Mouse (Mus musculus) activated CD4-positive, CD25-positive, alpha-beta regulatory T cell (primary cell): ENCODE measurements around the gene Syndig1. TPM values are rescaled to one million over a fixed set of nuclear protein-coding genes. Genes with fewer than 3 reads are reported as not detected.

Source experiments
- polyA plus RNA-seq, 2 experiments: library from polyadenylated mRNA; unstranded; fragments of 100-300 nt; shearing (Covaris generic); gene quantifications; one replicate each; pipeline ENCODE4 v1.2.1; 2017

Syndig1 gene
- polyA plus RNA-seq: under 1 TPM in 1 of 2 experiments, not detected in 1; 0.47 TPM

DNA sequence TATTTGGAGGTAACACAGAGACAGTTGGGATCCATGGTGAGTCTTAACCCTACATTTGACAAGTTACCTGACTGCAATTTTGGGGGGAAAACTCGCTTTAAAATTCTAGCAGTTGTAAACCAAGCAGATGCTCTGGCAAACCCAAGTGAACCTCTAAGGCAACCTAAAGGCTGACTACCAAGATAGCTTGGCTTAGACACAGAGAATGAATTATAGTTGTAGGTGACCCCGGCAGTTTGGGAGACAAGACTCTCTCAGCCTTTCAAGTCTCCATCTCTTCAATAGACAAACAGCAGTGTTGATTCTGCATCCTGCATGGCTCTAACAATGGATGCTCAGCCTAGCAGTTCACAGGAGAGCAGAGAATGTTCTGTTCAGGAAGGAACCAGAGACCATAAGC is at the start of gene Syndig1:
Syndig1 (plus strand) TSS at position 301 of the 400 bp plus-strand sequence.

DNA sequence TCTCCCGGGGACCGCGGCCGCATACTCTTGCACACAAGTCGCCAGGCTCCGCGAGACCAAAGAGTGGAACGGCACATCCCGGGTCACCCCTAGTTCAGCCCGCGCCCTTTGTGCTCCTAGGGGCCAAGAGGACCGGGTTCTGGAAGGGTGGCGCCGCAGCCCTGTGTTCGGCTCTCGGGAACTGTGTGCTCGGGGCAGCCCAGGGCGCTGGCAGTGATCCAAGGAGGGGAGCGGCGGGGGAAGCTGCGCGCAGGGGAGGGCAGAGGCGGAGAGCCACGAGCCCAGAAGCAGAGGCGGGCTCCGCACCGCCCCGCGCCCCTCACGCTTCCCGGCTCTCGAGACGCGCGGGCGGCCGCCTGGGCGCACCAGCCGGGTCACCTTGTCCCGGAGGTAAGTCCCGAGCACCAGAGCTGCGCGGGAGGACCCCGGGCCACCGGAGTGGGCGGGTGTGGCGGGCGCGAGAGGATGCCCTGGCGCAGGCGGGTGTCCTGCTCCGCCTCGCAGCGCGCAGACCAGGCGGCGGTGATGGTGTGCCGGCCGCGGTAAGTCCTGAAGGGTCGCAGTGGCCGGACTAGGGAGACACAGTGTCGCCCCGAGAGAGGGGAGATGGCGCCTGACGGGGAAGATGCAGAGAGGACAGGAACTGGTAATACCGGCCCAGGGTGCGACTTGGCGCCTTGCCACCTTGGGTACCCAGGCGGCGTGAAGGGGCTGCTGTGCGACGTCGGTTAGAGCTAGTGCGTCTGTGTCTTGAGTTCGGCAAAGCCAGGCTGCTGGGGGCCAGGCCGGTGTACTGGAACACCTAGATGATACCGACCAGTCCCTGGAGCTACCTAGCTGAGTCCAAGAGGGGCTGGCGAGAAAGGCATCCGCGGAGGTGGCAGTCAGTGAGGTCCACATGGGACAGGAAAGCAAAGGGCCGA is 1.8 kb downstream of the Syndig1 start, which contains the start of gene C530025M09Rik:
C530025M09Rik (minus strand) TSS at position 678 of the 923 bp plus-strand sequence.

Other genes with a start within 250 kb of the Syndig1 start
- under 1 TPM in 1 of 2 experiments, not detected in 1; 0.32 TPM for gene C530025M09Rik, start 2.0 kb downstream of the Syndig1 start, polyA plus RNA-seq